Mouse (Mus musculus) CH12.LX (cell line): ENCODE measurements at regions not wholly inside any gene's neighbourhood (a gene's known extent, or its start where the extent isn't known, plus 50 kb on each side); places are given as distances from the start of the nearest gene placed in this dataset.
A peak's percentile ranks its signal among the peaks of the same experiment; 100 is the strongest.

Experiments
- DNase-seq: peaks from one replicate; pipeline ENCODE4 v3.0.0-alpha.2; 2013; ENCODE audit errors: extremely low read depth
- H3K27ac ChIP-seq: 2 replicates; pipeline ENCODE4 v1.5.1; 2012; ENCODE audit warnings: low read depth, mild to moderate bottlenecking, control low read depth, moderate library complexity; ENCODE audit not compliant: insufficient read depth
- H3K27me3 ChIP-seq: replicated peaks from 2 replicates; pipeline ENCODE3; 2012; ENCODE audit warnings: inconsistent platforms
- H3K36me3 ChIP-seq, 2 experiments: replicated peaks in 1 of 2; 2 replicates each; pipeline versions ENCODE3 to v1.6.1; 2012; ENCODE audit warnings: inconsistent platforms in 1 of 2, low read length in 1 of 2, mild to moderate bottlenecking in 1 of 2, mixed read lengths in 1 of 2, moderate library complexity in 1 of 2; ENCODE audit not compliant: control insufficient read depth in 1 of 2, insufficient read depth in 1 of 2
- H3K4me1 ChIP-seq, 2 experiments: 2 replicates each; pipeline ENCODE4 v1.6.1; 2012; ENCODE audit warnings: inconsistent platforms in 1 of 2, moderate library complexity in 1 of 2; ENCODE audit not compliant: insufficient read depth in 2 of 2, control insufficient read depth in 1 of 2
- H3K4me2 ChIP-seq: 2 replicates; pipeline ENCODE4 v1.6.1; 2012; ENCODE audit warnings: low read depth, mild to moderate bottlenecking, control low read depth; ENCODE audit not compliant: poor library complexity, insufficient read depth, severe bottlenecking
- H3K4me3 ChIP-seq, 3 experiments: fragments of 150-350 bp in 1 of 3; sonication (generic) in 1 of 3; replicated peaks in 1 of 3; 2 replicates each; pipeline versions ENCODE3 to v1.5.1; 2011 to 2012; ENCODE audit warnings: low read depth in 2 of 3, low read length in 2 of 3, mild to moderate bottlenecking in 2 of 3, moderate library complexity in 2 of 3, control low read depth in 1 of 3, improper control_type of control experiment in 1 of 3, inconsistent platforms in 1 of 3, mixed read lengths in 1 of 3; ENCODE audit not compliant: poor library complexity in 1 of 3
- H3K79me2 ChIP-seq: replicated peaks from 2 replicates; pipeline ENCODE4 v1.6.1; 2012; ENCODE audit warnings: mild to moderate bottlenecking, moderate library complexity; ENCODE audit not compliant: control insufficient read depth, poor library complexity, insufficient read depth, severe bottlenecking; ENCODE audit errors: extremely low read depth
- H3K9ac ChIP-seq: 2 replicates; pipeline ENCODE4 v1.6.1; 2012; ENCODE audit warnings: low read depth, mild to moderate bottlenecking, control low read depth, moderate library complexity; ENCODE audit not compliant: insufficient read depth
- H3K9me3 ChIP-seq: replicated peaks from 2 replicates; pipeline ENCODE3; 2012; ENCODE audit warnings: low read length, inconsistent platforms, mixed read lengths
- CTCF ChIP-seq, 2 experiments: IDR thresholded peaks in 1 of 2; conservative IDR thresholded peaks in 1 of 2; 2 replicates each; pipeline ENCODE4 v1.5.1; 2011 to 2012; ENCODE audit warnings: low read depth in 2 of 2, low read length in 2 of 2, improper control_type of control experiment in 1 of 2, inconsistent platforms in 1 of 2, mild to moderate bottlenecking in 1 of 2, moderate library complexity in 1 of 2
- GABPA ChIP-seq: IDR thresholded peaks from 2 replicates; pipeline ENCODE4 v1.6.1; 2012; ENCODE audit warnings: low read depth, low read length, improper control_type of control experiment, inconsistent platforms; ENCODE audit not compliant: insufficient replicate concordance
- JUND ChIP-seq: conservative IDR thresholded peaks from 2 replicates; pipeline ENCODE4 v1.6.1; 2011; ENCODE audit warnings: low read depth, low read length, improper control_type of control experiment
- MAFK ChIP-seq: IDR thresholded peaks from 2 replicates; pipeline ENCODE4 v1.6.1; 2011; ENCODE audit warnings: low read length, improper control_type of control experiment; ENCODE audit not compliant: insufficient replicate concordance
- MEF2A ChIP-seq: IDR thresholded peaks from 2 replicates; pipeline ENCODE4 v1.6.1; 2014; ENCODE audit warnings: low read depth, mild to moderate bottlenecking, inconsistent platforms, low read length, improper control_type of control experiment, borderline replicate concordance
- MYC ChIP-seq: IDR thresholded peaks from 2 replicates; pipeline ENCODE4 v1.6.1; 2011; ENCODE audit warnings: low read depth, mild to moderate bottlenecking, improper control_type of control experiment, low read length
- NRF1 ChIP-seq: IDR thresholded peaks from 2 replicates; pipeline ENCODE4 v1.6.1; 2014; ENCODE audit warnings: low read depth, mild to moderate bottlenecking, inconsistent platforms, low read length, improper control_type of control experiment, moderate library complexity
- PAX5 ChIP-seq: IDR thresholded peaks from 2 replicates; pipeline ENCODE4 v1.6.1; 2012; ENCODE audit warnings: low read length, inconsistent platforms, mixed read lengths
- POLR2AphosphoS2 ChIP-seq: IDR thresholded peaks from 2 replicates; pipeline ENCODE4 v1.6.1; 2011; ENCODE audit warnings: low read depth, low read length, improper control_type of control experiment
- TBP ChIP-seq: conservative IDR thresholded peaks from 2 replicates; pipeline ENCODE4 v1.6.1; 2011; ENCODE audit warnings: low read depth, low read length, improper control_type of control experiment
- UBTF ChIP-seq: IDR thresholded peaks from 2 replicates; pipeline ENCODE4 v1.6.1; 2012; ENCODE audit warnings: low read depth, mild to moderate bottlenecking, inconsistent platforms, low read length, improper control_type of control experiment, moderate library complexity
- USF1 ChIP-seq: IDR thresholded peaks from 2 replicates; pipeline ENCODE4 v1.6.1; 2014; ENCODE audit warnings: low read depth, mild to moderate bottlenecking, inconsistent platforms, low read length, improper control_type of control experiment
- USF2 ChIP-seq: conservative IDR thresholded peaks from 2 replicates; pipeline ENCODE4 v1.6.1; 2011; ENCODE audit warnings: low read depth, low read length, improper control_type of control experiment
- ZC3H11A ChIP-seq: IDR thresholded peaks from 2 replicates; pipeline ENCODE4 v1.6.1; 2012; ENCODE audit warnings: low read depth, mild to moderate bottlenecking, inconsistent platforms, low read length, improper control_type of control experiment
- ZMIZ1 ChIP-seq: IDR thresholded peaks from 2 replicates; pipeline ENCODE4 v1.6.1; 2012; ENCODE audit warnings: low read depth, mild to moderate bottlenecking, inconsistent platforms, low read length, improper control_type of control experiment
- ZNF384 ChIP-seq: IDR thresholded peaks from 2 replicates; pipeline ENCODE4 v1.6.1; 2012; ENCODE audit warnings: low read depth, low read length, improper control_type of control experiment, inconsistent platforms
- dilution Hi-C: fragments of 300-500 bp; cut with MboI; formaldehyde crosslinking; loops from 2 replicates; pipeline ENCODE4 v1.14.3; 2020; ENCODE audit warnings: low sequenced_read_pairs; ENCODE audit not compliant: extremely low pct_unique_long_range_greater_than_20kb, extremely low pct_ligation_motif_present
- in situ Hi-C: fragments of 300-500 bp; cut with MboI; formaldehyde crosslinking; loops from 3 replicates; pipeline ENCODE4 v1.14.3; 2019; ENCODE audit warnings: low sequenced_read_pairs, low pct_ligation_motif_present, low pct_unique_long_range_greater_than_20kb, mixed read lengths

- H3K36me3 ChIP-seq = no peaks in the 10 kb centered on the region
- no peaks in the 10 kb centered on the region for H3K79me2 ChIP-seq
- H3K4me3 ChIP-seq = no peak overlapping the region
- peak; percentile 65; the same call in 1 of the 2 replicates for TF ChIP-seq MAFK
- TF ChIP-seq JUND = no peak
- TF ChIP-seq, all 38 proteins: peak for 1
- H3K4me2 ChIP-seq = no peak overlapping the region
- no peak overlapping the region for H3K9ac ChIP-seq
- DNase-seq = no peak
- H3K4me1 ChIP-seq = no peaks in the 10 kb centered on the region
- in situ Hi-C loops (no loop called here), dilution Hi-C loops (no loop called here)
- H3K9me3 ChIP-seq = no peaks in the 10 kb centered on the region
- H3K27ac ChIP-seq = no peak overlapping the region
- H3K27me3 ChIP-seq = no peaks in the 10 kb centered on the region
These were observed 213.9 kb upstream of the Prok2 start for GRCm38 (mm10) chr6:99940118-99940517.

GRCm38 (mm10) chr6:99939382-99939781, 213.2 kb upstream of the Prok2 start:
- in situ Hi-C loops = no loop called here
- no peak for DNase-seq
- Histone ChIP-seq H3K36me3 (no peaks in the 10 kb centered on the region), H3K79me2 (no peaks in the 10 kb centered on the region), H3K4me1 (peaks cover 0 to 2% of the 10 kb centered on the region in 2 experiments; a peak in 2 of 4 replicates), H3K4me2 (no peak overlapping the region), H3K27me3 (no peaks in the 10 kb centered on the region), H3K9me3 (no peaks in the 10 kb centered on the region), H3K27ac (no peak overlapping the region), H3K9ac (no peak overlapping the region), H3K4me3 (no peak overlapping the region)
- dilution Hi-C loops = no loop called here
- TF ChIP-seq USF1 = no peak
- TF ChIP-seq JUND = no peak
- TF ChIP-seq USF2 = no peak
- no peak for TF ChIP-seq PAX5
- TF ChIP-seq ZC3H11A = no peak
- TF ChIP-seq POLR2AphosphoS2 = no peak
- TF ChIP-seq GABPA = no peak
- no peak for TF ChIP-seq NRF1
- no peak for TF ChIP-seq ZNF384
- TF ChIP-seq MEF2A = no peak
- TF ChIP-seq MAFK = no peak
- TF ChIP-seq MYC = no peak
- no peak for TF ChIP-seq UBTF
- no peak for TF ChIP-seq CTCF (conservative IDR thresholded peaks at IDR 0.05 in 1 of 2, IDR thresholded peaks at IDR 0.05 in 1 of 2; ENCODE audit: low read depth in 2 of 2, low read length in 2 of 2)
- no peak for TF ChIP-seq TBP
- TF ChIP-seq ZMIZ1 = no peak
